In the genomic region with DNA sequence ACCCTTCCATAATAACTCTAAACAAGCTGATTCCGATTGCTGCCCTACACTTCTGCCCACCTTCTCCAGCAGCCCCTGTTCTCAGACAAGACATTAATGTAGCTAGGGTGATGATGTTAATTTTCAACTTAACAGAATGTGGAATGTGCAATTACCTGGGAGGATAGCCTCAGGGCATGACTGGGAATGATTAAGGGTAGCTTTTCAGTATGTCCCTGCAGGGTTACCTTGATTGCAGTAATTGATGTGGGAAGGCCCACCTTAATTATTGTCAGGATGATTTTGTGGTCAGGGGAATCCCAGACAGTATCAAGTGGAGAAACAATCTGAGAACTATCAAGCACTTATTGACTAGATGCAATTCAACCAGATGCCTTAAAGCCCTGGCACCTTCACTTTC, we compare ENCODE assay signal across 33 mouse cellular contexts.
"Had no signal": no experiment of that assay in that cellular context is flagged by ENCODE, and none has a peak within 500 bp of the region (broad histone marks: within the 10 kb centered on the region; RNA-seq: fewer than 3 reads in every experiment).

No protein-coding gene starts in this region.

- H3K4me2 ChIP-seq: heart, embryonic 11.5 days; heart, embryonic 12.5 days; heart, embryonic 13.5 days; heart, embryonic 15.5 days; hindbrain, embryonic 12.5 days; hindbrain, embryonic 13.5 days; hindbrain, embryonic 14.5 days; hindbrain, embryonic 15.5 days; intestine, embryonic 15.5 days had no signal

- H3K9ac ChIP-seq: heart, embryonic 12.5 days; heart, embryonic 13.5 days; heart, embryonic 15.5 days; hindbrain, embryonic 12.5 days; hindbrain, embryonic 13.5 days; hindbrain, embryonic 14.5 days; hindbrain, embryonic 15.5 days; intestine, embryonic 15.5 days had no signal

- H3K27ac ChIP-seq: heart, embryonic 13.5 days; heart, embryonic 15.5 days; hindbrain, embryonic 10.5 days; hindbrain, embryonic 12.5 days; hindbrain, embryonic 13.5 days; hindbrain, embryonic 14.5 days; hindbrain, embryonic 15.5 days; hindbrain, postnatal 0 days; intestine, embryonic 15.5 days; kidney, postnatal 0 days; layer of hippocampus, adult 2 months; left cerebral cortex, adult 2 months had no signal

- H3K4me1 ChIP-seq: heart, embryonic 12.5 days; heart, embryonic 13.5 days; heart, embryonic 15.5 days; hindbrain, embryonic 10.5 days; hindbrain, embryonic 12.5 days; hindbrain, embryonic 13.5 days; hindbrain, embryonic 15.5 days; intestine, embryonic 15.5 days had no signal

- H3K9me3 ChIP-seq: heart, embryonic 12.5 days; heart, embryonic 13.5 days; heart, embryonic 15.5 days; hindbrain, embryonic 10.5 days; hindbrain, embryonic 12.5 days; hindbrain, embryonic 13.5 days; hindbrain, embryonic 15.5 days; intestine, embryonic 15.5 days had no signal

- DNase-seq: heart, postnatal 10 days; heart, postnatal 14 days; heart, postnatal 36 days; heart, postnatal 4 days; kidney, adult 11 months; kidney, adult 18-20 months; kidney, adult 2 months; kidney, adult 9 months; kidney, postnatal 10 days; kidney, postnatal 14 days; kidney, postnatal 25 days; kidney, postnatal 36 days; kidney, postnatal 4 days; layer of hippocampus, adult 9-11 months; layer of hippocampus, postnatal 36 days had no signal

- H3K36me3 ChIP-seq: heart, embryonic 12.5 days; heart, embryonic 13.5 days; heart, embryonic 15.5 days; hindbrain, embryonic 10.5 days; hindbrain, embryonic 12.5 days; hindbrain, embryonic 13.5 days; hindbrain, embryonic 15.5 days; intestine, embryonic 15.5 days had no signal

- H3K27me3 ChIP-seq: heart, embryonic 12.5 days; heart, embryonic 13.5 days; heart, embryonic 15.5 days; hindbrain, embryonic 12.5 days; hindbrain, embryonic 13.5 days; hindbrain, embryonic 15.5 days; intestine, embryonic 15.5 days had no signal

- ATAC-seq: hindbrain, embryonic 16.5 days; hindbrain, postnatal 0 days; inflammation-experienced regulatory T-cells, adult 6 months; intestine, embryonic 15.5 days; intestine, embryonic 16.5 days; intestine, postnatal 0 days had no signal

- H3K4me3 ChIP-seq: heart, embryonic 12.5 days; heart, embryonic 13.5 days; heart, embryonic 15.5 days; hindbrain, embryonic 10.5 days; hindbrain, embryonic 12.5 days; hindbrain, embryonic 13.5 days; hindbrain, embryonic 15.5 days; intestine, embryonic 15.5 days; layer of hippocampus, adult 2 months; left cerebral cortex, adult 2 months had no signal
